Mouse (Mus musculus): Measurements from ENCODE around the gene Pomt1.
A peak's percentile ranks its signal among the peaks of the same experiment; 100 is the strongest.
"Not testable (repeated sequence)": the region's sequence is repeated elsewhere in the genome, so short reads cannot be mapped to it uniquely, and the experiment has no call there.

Gene Pomt1

DNA sequence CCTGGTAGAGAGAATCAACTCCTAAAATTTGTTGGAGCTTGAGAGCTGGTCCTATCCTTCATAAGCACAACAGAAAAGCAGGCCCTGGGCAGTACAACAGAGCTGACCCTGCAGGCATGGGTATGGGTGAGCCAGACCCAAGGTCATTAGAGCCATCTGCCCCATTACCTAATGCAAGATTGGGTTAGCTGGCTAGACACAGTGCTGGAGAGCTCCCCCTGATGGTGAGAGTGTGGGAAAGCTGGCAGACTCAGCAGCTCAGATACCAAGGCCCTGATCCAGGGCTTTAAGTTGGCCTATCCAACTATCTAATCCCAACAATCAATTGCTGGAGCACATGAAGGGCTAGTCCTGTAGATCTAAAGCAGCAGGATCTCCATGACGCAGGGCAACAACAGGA lies 46.3 kb downstream of the Pomt1 start:
- no peak for DNase-seq (ENCODE audit: low spot score in 2 of 2)

DNA sequence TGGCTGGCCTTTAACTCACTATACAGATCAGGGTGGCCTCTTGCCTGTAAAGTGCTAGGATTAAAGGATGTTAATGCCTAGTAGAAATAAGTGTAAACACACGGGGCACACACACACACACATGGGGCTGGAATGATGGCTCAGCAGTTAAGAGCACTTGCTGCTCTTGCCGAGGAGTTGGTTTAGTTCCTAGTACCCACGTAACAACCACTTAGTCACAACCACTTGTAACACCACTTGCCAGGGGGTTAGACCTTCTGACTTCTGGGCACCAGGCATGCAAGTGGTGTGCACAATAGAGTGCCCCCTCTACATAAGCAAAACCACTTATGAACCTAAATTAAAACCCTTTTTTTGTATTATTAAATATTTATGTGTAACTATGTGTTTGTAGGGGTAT lies 47.6 kb downstream of the Pomt1 start:
- no peak for DNase-seq (ENCODE audit: low spot score in 2 of 2)

DNA sequence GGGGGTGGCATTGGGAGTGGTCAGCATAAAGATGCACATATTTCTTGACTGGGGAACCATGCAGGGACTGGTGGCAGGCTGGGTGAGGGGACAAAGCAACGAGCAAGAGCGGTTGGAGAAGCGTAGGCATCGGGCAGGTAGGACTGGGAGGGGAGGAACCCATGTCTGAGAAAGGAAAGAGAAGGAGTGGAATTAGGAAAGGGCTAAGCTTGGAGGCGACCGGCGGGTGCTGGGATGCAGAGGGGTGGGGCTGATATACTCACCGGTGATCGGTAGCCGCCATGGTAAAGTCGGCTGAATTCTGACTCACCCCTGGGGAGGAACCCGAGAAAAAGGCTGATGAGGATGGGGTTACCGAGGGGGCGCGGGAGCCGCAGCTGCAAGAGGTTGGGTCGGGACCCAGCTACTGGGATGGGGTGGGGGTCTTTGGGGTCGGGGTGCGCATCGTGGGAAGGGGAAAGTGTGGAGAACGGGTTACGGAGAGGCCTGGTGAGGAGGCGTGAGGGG lies 51.0 kb downstream of the Pomt1 start, which contains the start of gene Golga2:
Gene Golga2 (plus strand): TSS at position 51 of the 507 bp plus-strand sequence.
- no peak for DNase-seq (ENCODE audit: low spot score in 2 of 2)

DNA sequence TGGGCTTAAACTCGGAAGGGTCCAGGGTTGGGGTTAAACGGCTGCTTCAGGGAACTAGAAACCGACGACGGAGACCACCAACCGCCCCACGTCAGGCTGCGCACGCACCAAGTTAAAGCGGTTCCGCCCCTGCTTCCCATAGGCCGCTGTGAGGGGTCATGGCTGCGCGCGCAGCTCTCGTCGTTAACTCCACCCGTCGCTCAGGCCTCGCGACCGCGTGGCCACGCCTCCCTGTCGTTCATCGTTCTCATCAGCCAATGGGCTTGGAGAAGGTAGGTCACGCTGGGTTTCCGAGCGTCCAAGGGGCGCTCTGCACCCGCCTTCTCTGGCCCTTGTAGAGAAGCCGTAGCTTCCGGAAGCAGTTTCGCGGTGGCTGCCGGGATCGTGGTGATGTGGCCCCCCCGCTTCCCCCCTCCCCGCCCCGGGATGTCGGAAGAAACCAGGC lies 51.6 kb downstream of the Pomt1 start, which contains the start of gene Swi5:
Gene Swi5 (minus strand): TSS at position 153 of the 445 bp plus-strand sequence.
- DNase-seq (ENCODE audit: low spot score in 2 of 2), result peak; percentile 93

DNA sequence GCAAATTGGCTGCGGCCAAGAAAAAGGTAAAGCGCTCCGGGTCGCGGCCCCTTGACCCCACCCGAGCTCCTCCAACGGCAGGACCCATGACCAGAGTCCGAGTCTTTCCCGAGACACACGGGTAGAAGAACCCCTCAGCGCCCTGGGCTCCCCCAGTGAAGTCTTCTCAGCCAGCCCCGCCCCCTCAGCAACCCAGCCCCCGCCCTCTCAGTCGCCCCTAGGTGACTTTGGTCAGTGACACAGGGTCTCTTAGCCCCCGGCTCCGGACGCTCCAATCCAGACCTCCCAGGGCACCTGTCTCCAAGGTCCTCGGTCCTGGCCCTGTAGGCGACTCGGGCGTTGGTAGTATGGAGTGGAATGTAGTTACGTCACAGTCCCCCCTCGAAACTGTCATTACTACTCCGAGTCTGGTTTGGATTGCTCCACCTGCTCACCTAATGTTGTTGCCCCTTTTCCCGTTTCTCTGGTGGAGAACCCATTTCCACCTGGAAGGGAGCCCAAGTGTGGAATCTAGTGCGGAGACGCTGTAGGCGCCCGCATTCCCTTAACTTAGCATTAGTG lies 52.1 kb downstream of the Pomt1 start:
- no peak for DNase-seq (ENCODE audit: low spot score in 2 of 2)

DNA sequence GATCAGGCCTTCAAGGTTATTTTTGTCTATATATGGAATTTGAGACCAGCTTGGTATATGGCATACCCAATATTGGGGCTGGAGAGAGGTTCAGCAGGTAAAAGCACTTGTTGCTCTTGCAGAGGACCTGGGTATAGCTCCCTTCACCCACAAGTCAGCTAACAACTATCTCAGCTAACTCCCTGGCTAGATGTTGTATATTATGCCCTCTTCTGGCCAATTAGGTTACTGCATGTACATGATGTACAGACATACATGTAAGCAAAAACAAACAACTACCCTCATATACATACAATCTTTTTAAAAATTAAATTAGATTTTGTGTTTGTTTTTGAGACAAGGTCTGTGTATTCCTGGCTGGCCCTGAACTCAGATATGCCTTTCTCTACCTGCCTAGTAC lies 53.2 kb downstream of the Pomt1 start:
- no peak for DNase-seq (ENCODE audit: low spot score in 2 of 2)

DNA sequence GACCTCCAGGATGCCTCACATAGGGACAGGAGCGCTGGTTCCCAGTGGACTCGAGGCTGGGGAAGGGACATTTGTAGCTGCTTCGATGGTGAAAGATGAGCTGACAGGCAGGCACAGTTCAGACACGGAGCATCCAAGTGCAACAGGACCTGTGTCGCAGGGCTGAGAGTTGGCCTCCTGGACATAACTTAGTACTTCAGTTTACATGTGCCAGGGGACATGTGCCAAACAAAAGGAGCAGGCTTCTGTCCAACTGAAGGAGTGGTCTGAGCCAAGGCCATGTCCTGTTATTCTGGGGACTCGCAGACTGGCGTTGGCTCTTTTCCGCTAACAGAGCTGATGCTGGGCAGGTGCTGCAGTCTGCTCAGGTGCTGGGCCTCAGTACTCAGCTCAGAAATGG lies 58.0 kb downstream of the Pomt1 start:
- DNase-seq (ENCODE audit: low spot score in 2 of 2), result no peak

DNA sequence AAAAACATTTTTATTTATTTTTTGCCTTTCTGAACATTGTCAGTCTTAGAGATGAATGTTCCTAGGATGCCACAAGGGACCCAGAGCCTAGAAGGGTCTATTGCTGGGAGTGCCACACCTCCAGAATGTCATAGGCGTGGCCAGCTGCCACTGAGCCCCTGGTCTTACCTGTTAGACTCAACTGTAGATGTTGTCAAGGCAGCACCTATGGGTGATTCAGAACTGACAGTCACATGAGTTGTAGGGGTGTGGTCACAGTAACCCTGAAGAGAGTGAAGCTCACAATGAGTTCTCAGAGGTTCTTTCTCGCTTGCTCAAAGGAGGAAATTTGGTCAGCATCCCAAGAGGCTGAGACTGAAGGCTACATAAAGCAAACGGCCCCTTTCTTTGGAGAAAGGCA lies 58.9 kb downstream of the Pomt1 start:
- no peak for DNase-seq (ENCODE audit: low spot score in 2 of 2)

DNA sequence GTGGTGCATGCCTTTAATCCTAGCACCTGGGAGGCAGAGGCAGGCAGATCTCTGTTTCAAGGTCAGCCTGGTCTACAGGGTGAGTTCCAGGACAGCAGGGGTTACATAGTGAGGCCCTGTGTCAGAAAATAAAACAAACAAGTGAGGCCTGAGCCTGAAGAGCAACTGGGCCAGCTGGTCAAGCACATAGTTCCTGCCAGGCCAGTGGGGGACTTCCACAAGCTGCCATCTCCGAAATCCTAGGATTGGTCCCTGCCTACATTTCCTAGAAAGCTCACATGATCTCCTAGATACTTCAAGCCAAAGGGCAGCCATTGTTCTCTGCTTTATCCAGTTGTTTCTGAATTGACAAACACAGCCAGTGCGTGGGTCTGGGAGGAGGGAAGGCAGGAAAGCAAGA lies 59.5 kb downstream of the Pomt1 start:
- not testable (repeated sequence) for DNase-seq (ENCODE audit: low spot score in 2 of 2)

DNA sequence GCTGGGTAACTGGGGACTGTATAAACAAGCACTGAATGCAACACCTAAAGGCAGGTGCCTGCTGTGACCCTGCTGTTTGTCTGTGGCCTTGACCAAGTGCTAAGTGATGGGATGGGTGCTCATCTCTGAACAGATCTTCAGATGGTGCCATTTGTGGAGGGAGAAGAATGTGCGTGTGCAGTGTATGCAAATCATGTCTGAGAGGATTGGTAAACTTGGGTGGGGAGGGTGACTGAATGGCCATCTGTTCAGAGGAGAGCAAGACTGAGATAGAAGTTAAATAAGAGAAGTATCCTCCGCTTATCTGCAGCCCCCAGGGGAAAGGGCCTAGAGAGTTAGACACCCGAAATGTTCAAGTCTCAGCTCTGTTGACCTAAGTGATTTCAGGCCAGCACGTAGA lies 63.1 kb downstream of the Pomt1 start:
- DNase-seq (ENCODE audit: low spot score in 2 of 2), result no peak

DNA sequence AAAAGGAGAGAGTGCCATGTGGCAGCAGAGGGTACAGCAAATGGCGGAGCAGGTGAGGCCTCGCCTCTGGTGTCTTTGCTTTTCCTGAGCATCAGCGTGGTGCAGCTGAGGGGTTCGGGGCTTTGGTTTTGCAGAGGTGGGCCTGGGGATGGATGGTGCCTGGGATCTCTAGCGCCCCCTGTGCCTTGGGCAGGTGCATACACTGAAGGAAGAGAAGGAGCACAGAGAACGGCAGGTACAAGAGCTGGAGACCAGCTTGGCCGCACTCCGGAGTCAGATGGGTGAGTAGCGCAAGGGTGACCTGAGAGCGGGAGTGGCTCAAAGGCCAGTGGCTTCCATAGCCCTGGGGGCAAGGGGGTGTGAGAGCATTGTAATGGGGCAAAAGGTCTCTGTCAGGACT lies 66.6 kb downstream of the Pomt1 start:
- no peak for DNase-seq (ENCODE audit: low spot score in 2 of 2)

DNA sequence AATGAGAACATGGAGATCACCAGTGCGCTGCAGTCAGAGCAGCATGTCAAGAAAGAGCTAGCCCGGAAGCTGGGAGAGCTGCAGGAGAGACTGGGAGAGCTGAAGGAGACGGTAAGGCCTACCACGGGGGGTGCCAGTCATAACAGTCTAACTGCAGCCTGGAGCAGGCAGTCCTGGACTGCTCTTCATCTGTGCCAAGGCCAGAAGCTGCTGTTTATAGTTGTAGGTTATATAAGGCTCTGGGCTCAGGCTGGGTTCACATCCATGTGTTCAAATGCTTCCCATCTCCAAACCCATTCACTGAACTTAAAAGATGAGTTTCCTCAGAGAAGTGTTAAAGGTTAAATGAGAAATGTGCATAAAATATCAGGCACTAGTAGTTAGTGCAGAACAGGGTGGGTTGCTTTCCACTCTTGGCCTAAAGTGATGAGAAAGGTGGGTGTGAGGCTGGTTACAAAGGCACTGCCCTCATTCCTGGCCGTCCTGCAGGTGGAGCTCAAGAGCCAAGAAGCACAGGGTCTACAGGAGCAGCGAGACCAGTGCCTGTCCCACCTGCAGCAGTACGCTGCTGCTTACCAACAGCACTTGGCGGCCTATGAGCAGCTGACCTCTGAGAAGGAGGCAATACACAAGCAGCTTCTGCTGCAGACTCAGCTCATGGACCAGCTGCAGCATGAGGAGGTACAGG lies 67.9 kb downstream of the Pomt1 start:
- no peak for DNase-seq (ENCODE audit: low spot score in 2 of 2)

All from frontal cortex, postnatal 25 days (tissue).